Comparison of ENCODE assay signal across 23 mouse cellular contexts in the genomic region with DNA sequence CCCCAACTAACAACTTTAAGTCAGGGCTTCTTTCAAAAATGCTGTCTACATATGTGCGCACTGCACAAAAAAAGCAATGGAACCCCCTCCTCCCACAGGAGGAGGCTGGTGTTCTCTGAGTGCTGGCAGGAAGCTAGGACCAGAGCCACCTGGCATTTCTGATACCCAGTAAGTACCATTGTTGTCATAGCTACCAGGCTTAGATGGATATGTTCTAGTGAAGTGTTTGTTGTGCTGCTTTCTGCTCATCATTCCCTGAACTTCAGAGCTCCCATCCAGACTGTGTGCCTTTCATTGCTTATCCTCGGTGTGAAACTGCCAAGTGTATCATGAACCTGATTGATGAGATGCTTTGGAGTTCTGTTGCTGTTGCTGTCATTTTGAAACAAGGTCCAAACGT. TPM values are rescaled to one million over a fixed set of nuclear protein-coding genes. Genes with fewer than 3 reads are reported as not detected.
DNase-seq lines count a peak whose midpoint lies in the region; ATAC-seq and TF ChIP-seq lines count a peak whose summit lies in the region.
"Had no signal": no experiment of that assay in that cellular context is flagged by ENCODE, and none has a peak within 500 bp of the region (broad histone marks: within the 10 kb centered on the region; RNA-seq: fewer than 3 reads in every experiment).

No protein-coding gene starts in this region.

- no peak for TF ChIP-seq POLR2A in kidney, adult 2 months (IDR thresholded peaks at IDR 0.05; ENCODE audit: low read depth, low read length)

- H3K4me1 ChIP-seq in kidney, adult 2 months (ENCODE audit: control insufficient read depth, insufficient read depth, low read length) = no peaks in the 10 kb centered on the region
- H3K4me1 ChIP-seq: heart, embryonic 15.5 days; limb, embryonic 12.5 days; midbrain, embryonic 13.5 days had no signal

- peak overlapping the region; percentile 45 for H3K27ac ChIP-seq in left cerebral cortex, adult 2 months
- H3K27ac ChIP-seq in kidney, adult 2 months (ENCODE audit: insufficient read depth, low read depth, low read length) = no peak overlapping the region
- H3K27ac ChIP-seq: heart, embryonic 15.5 days; hindbrain, postnatal 0 days; limb, embryonic 12.5 days; liver, embryonic 14.5 days; midbrain, embryonic 13.5 days had no signal

- DNase-seq in left cerebral cortex, adult 11 months (ENCODE audit: low spot score) = peak; percentile 23
- DNase-seq in left cerebral cortex, postnatal 4 days = no peak
- peak; percentile 73 to 90 for DNase-seq in layer of hippocampus, adult 18-20 months (ENCODE audit: low spot score in 2 of 2)
- DNase-seq in left cerebral cortex, adult 2 months (ENCODE audit: extremely low spot score in 1 of 2, low spot score in 2 of 2) = peak; percentile 32
- peak; percentile 90 for DNase-seq in telencephalon, adult 2 months (ENCODE audit: low read depth, low spot score)
- no peak for DNase-seq in kidney, adult 2 months
- DNase-seq: adrenal gland, postnatal 14 days; B cell, adult 2 months; cerebellum, adult 8-10 months; gastrocnemius, postnatal 10 days; heart, adult 18-20 months; kidney, adult 11 months; kidney, postnatal 4 days; thymus, postnatal 4 days had no signal

- H3K4me3 ChIP-seq in left cerebral cortex, adult 2 months = no peak overlapping the region
- H3K4me3 ChIP-seq in kidney, adult 2 months (ENCODE audit: insufficient read depth, low read depth, low read length) = no peak overlapping the region
- H3K4me3 ChIP-seq: heart, embryonic 15.5 days; limb, embryonic 12.5 days; midbrain, embryonic 13.5 days had no signal

- no peak for TF ChIP-seq CTCF in left cerebral cortex, adult 2 months (IDR thresholded peaks at IDR 0.05)
- TF ChIP-seq CTCF in kidney, adult 2 months (conservative IDR thresholded peaks at IDR 0.05; ENCODE audit: insufficient read depth, insufficient read length, low read depth, low read length) = no peak

- intact Hi-C loops in left cerebral cortex, postnatal 4 days (cut with DNase I) = no loop called here
- intact Hi-C loops in left cerebral cortex, adult 2 months (cut with DNase I) = loop anchor here (10.0 kb wide), 1 partner anchor 1285 kb away; no protein-coding TSS in a partner anchor

- no peaks in the 10 kb centered on the region for H3K36me3 ChIP-seq in kidney, adult 2 months (ENCODE audit: control insufficient read depth, insufficient read depth, low read length)
- H3K36me3 ChIP-seq: heart, embryonic 15.5 days; limb, embryonic 12.5 days; midbrain, embryonic 13.5 days had no signal

- no peak for ATAC-seq in monocyte, adult 5-6 weeks (replicated peaks; ENCODE audit: insufficient number of reproducible peaks, low FRiP score, low TSS enrichment, poor library complexity, severe bottlenecking)
- ATAC-seq: hindbrain, postnatal 0 days; midbrain, embryonic 13.5 days had no signal

- H3K27me3 ChIP-seq in kidney, adult 2 months (replicated peaks; ENCODE audit: control insufficient read depth, insufficient read depth, low read length) = no peaks in the 10 kb centered on the region
- H3K27me3 ChIP-seq: heart, embryonic 15.5 days; limb, embryonic 12.5 days; midbrain, embryonic 13.5 days had no signal

- WGBS in kidney, adult 2 months = 47% methylated on average over 3 of the region's 3 CpGs

RNA-seq across cellular contexts. Expression of a gene that starts 26.8 kb away (rescaled TPM):
- total RNA-seq in left cerebral cortex, postnatal 4 days (2021) = not detected
- not detected for total RNA-seq in layer of hippocampus, adult 18-20 months (2021)
- total RNA-seq in left cerebral cortex, adult 2 months (2021) = not detected
- total RNA-seq in monocyte, adult 5-6 weeks (2017) = not detected in 3 replicates
- polyA plus RNA-seq in kidney, adult 2 months (2012; rRNA removed) = not detected in 2 replicates
- total RNA-seq: gastrocnemius, postnatal 10 days; heart, adult 18-20 months; hematopoietic stem cell, adult 5-6 weeks; hindbrain, postnatal 0 days had no signal
- polyA plus RNA-seq: embryonic facial prominence, embryonic 14.5 days; hindbrain, postnatal 0 days; limb, embryonic 12.5 days; liver, embryonic 14.5 days; lung, embryonic 16.5 days; midbrain, embryonic 13.5 days had no signal

Comparison
In these comparisons a context has a peak if more than half of its experiments do, and no peak if none do; other contexts are left out.
1. DNase-seq: peak in left cerebral cortex, adult 11 months (single experiment), layer of hippocampus, adult 18-20 months (2 of 2), left cerebral cortex, adult 2 months (2 of 2) and telencephalon, adult 2 months (single experiment); none in left cerebral cortex, postnatal 4 days (single experiment) and kidney, adult 2 months (single experiment).